Mouse (Mus musculus): ENCODE measurements around the gene Adcyap1r1.

- TF ChIP-seq POLR2A (IDR thresholded peaks at IDR 0.05; ENCODE audit: extremely low read depth, insufficient read depth, low read length), result no peak
- no peak for TF ChIP-seq CTCF (IDR thresholded peaks at IDR 0.05; ENCODE audit: extremely low read depth, insufficient read depth, low read length)
Observed at GRCm38 (mm10) chr6:55483360-55483759, 31.6 kb downstream of the Adcyap1r1 start.
